Mouse (Mus musculus) liver, embryonic 11.5 days (tissue): Measurements from ENCODE around the gene Rtn4. TPM values are rescaled to one million over a fixed set of nuclear protein-coding genes. Genes with fewer than 3 reads are reported as not detected.

Source experiments
- ATAC-seq: fragments of 200-750 bp; cut with Nextera tagmentation; replicated peaks from 2 replicates; pipeline ENCODE4 v1.8.0; 2017; ENCODE audit warnings: moderate number of reproducible peaks, mild to moderate bottlenecking, moderate TSS enrichment, moderate library complexity; ENCODE audit not compliant: low FRiP score
- DNase-seq: peaks from one replicate; pipeline ENCODE4 v3.0.0-alpha.2; 2017; ENCODE audit warnings: low spot score
- H3K27ac ChIP-seq: fragments of 300-500 bp; sonication (generic); 2 replicates; pipeline ENCODE4 v1.5.1; 2014; ENCODE audit warnings: mild to moderate bottlenecking, low read depth, low read length, control low read depth
- H3K27me3 ChIP-seq: fragments of 300-500 bp; sonication (generic); replicated peaks from 2 replicates; pipeline ENCODE4 v1.6.1; 2014; ENCODE audit warnings: low read length, mixed read lengths; ENCODE audit not compliant: control insufficient read depth, insufficient read depth
- H3K36me3 ChIP-seq: fragments of 300-500 bp; sonication (generic); 2 replicates; pipeline ENCODE4 v1.6.1; 2014; ENCODE audit warnings: mild to moderate bottlenecking, low read length, moderate library complexity, mixed read lengths; ENCODE audit not compliant: control insufficient read depth, insufficient read depth
- H3K4me1 ChIP-seq: fragments of 300-500 bp; sonication (generic); replicated peaks from 2 replicates; pipeline ENCODE4 v1.6.1; 2014; ENCODE audit warnings: low read length, mixed read lengths; ENCODE audit not compliant: control insufficient read depth, insufficient read depth
- H3K4me2 ChIP-seq: fragments of 300-500 bp; sonication (generic); 2 replicates; pipeline ENCODE4 v1.6.1; 2014; ENCODE audit warnings: mild to moderate bottlenecking, control low read depth, moderate library complexity
- H3K4me3 ChIP-seq: fragments of 300-500 bp; sonication (generic); 2 replicates; pipeline ENCODE4 v1.5.1; 2014; ENCODE audit warnings: low read depth, low read length, control low read depth
- H3K9ac ChIP-seq: fragments of 300-500 bp; sonication (generic); 2 replicates; pipeline ENCODE4 v1.6.1; 2014; ENCODE audit warnings: low read depth, low read length, control low read depth
- H3K9me3 ChIP-seq: fragments of 300-500 bp; sonication (generic); 2 replicates; pipeline ENCODE4 v1.6.1; 2016; ENCODE audit warnings: low read length, inconsistent platforms, mixed read lengths; ENCODE audit not compliant: control insufficient read depth
- WGBS: fragments of 180-500 bp; shearing (Covaris S2); extraction: QIAGEN DNeasy Blood & Tissue Kit; methylation state at CpG from one replicate; pipeline ENCODE4 v1.1.7; 2014; 5-methylcytosine and 5-hydroxymethylcytosine counted together
- polyA plus RNA-seq: library from polyadenylated mRNA; unstranded; fragments of >200 nt; fragmentation: Nextera tagmentation; extraction: Ambion mirVana; gene quantifications from 2 replicates; pipeline ENCODE4 v1.2.1, GENCODE M21; 2014

Gene Rtn4
- polyA plus RNA-seq, 1 experiment from 2014 or later: 23.4 TPM

GRCm38 (mm10) chr11:29774760-29775159 is 82.0 kb downstream of the Rtn4 start:
- H3K27me3 ChIP-seq: no peaks in the 10 kb centered on the region
- H3K36me3 ChIP-seq: no peaks in the 10 kb centered on the region
- DNase-seq (no peak), ATAC-seq (no peak)
- 0 out of 2 replicates have a peak, but pooled peaks cover 3% of the 10 kb centered on the region for H3K4me1 ChIP-seq
- WGBS: 45% methylated on average over 2 of the region's 2 CpGs
- H3K4me3 ChIP-seq: no peak overlapping the region
- no peak overlapping the region for H3K4me2 ChIP-seq
- H3K9ac ChIP-seq: no peak overlapping the region
- H3K9me3 ChIP-seq: no peaks in the 10 kb centered on the region
- H3K27ac ChIP-seq: no peak overlapping the region; the same call in 1 of the 2 replicates

- no peaks in the 10 kb centered on the region for H3K36me3 ChIP-seq
- H3K9ac ChIP-seq: no peak overlapping the region
- DNase-seq (no peak), ATAC-seq (no peak)
- no peak overlapping the region for H3K27ac ChIP-seq
- H3K9me3 ChIP-seq: no peaks in the 10 kb centered on the region
- 0 out of 2 replicates have a peak, but pooled peaks cover 3% of the 10 kb centered on the region for H3K4me1 ChIP-seq
- H3K27me3 ChIP-seq: no peaks in the 10 kb centered on the region
- H3K4me3 ChIP-seq: no peak overlapping the region
- H3K4me2 ChIP-seq: no peak overlapping the region
Observed at GRCm38 (mm10) chr11:29777964-29778363, 85.2 kb downstream of the Rtn4 start.

GRCm38 (mm10) chr11:29778936-29779335 is 86.2 kb downstream of the Rtn4 start:
- no peak overlapping the region for H3K27ac ChIP-seq
- ATAC-seq (no peak), DNase-seq (no peak)
- no peaks in the 10 kb centered on the region for H3K9me3 ChIP-seq
- 67% methylated on average over 3 of the region's 3 CpGs for WGBS
- no peak overlapping the region for H3K9ac ChIP-seq
- H3K4me3 ChIP-seq: no peak overlapping the region
- H3K36me3 ChIP-seq: no peaks in the 10 kb centered on the region
- H3K27me3 ChIP-seq: no peaks in the 10 kb centered on the region
- no peak overlapping the region for H3K4me2 ChIP-seq
- H3K4me1 ChIP-seq: 0 out of 2 replicates have a peak, but pooled peaks cover 3% of the 10 kb centered on the region

GRCm38 (mm10) chr11:29779409-29780026 is 86.8 kb downstream of the Rtn4 start:
- Histone ChIP-seq H3K27me3 (no peaks in the 10 kb centered on the region), H3K4me2 (no peak overlapping the region), H3K4me1 (0 out of 2 replicates have a peak, but pooled peaks cover 3% of the 10 kb centered on the region), H3K9ac (no peak overlapping the region), H3K36me3 (no peaks in the 10 kb centered on the region), H3K9me3 (no peaks in the 10 kb centered on the region), H3K4me3 (no peak overlapping the region), H3K27ac (no peak overlapping the region)
- 58% methylated on average over 2 of the region's 2 CpGs for WGBS
- DNase-seq (no peak), ATAC-seq (no peak)

GRCm38 (mm10) chr11:29786583-29787219 is 94.0 kb downstream of the Rtn4 start:
- H3K27me3 ChIP-seq: no peaks in the 10 kb centered on the region
- H3K4me3 ChIP-seq: no peak overlapping the region
- H3K9ac ChIP-seq: no peak overlapping the region
- ATAC-seq: peak; percentile 61
- H3K4me1 ChIP-seq: peaks cover 5% of the 10 kb centered on the region
- H3K4me2 ChIP-seq: no peak overlapping the region
- WGBS: 59% methylated on average over 6 of the region's 6 CpGs
- no peaks in the 10 kb centered on the region for H3K36me3 ChIP-seq
- no peak overlapping the region for H3K27ac ChIP-seq
- DNase-seq: no peak
- no peaks in the 10 kb centered on the region for H3K9me3 ChIP-seq

DNA sequence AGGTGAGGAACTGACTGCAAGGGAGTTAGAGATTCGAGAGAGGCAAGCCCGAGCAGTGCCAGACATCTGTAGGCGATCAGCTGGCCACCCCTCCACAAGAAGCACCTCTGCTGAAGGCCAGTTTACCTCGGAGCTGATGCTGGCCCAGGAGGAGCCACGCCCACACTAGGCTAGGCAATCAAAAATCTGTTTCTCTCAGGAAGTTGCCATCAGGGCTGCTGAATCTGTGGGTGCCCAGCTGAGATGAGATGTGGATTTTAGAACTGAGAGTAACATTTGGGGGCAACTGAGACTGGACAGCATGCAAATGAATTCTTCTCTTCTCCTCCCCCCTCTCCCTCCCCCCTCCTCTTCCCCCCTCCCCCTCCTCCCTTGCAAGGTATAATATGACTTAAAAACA is 94.7 kb downstream of the Rtn4 start:
- 16% methylated on average over 5 of the region's 5 CpGs for WGBS
- H3K36me3 ChIP-seq: no peaks in the 10 kb centered on the region
- no peaks in the 10 kb centered on the region for H3K9me3 ChIP-seq
- H3K27ac ChIP-seq: no peak overlapping the region
- H3K4me1 ChIP-seq: peaks cover 5% of the 10 kb centered on the region
- no peak overlapping the region for H3K4me3 ChIP-seq
- no peak overlapping the region for H3K4me2 ChIP-seq
- no peak overlapping the region for H3K9ac ChIP-seq
- ATAC-seq (no peak), DNase-seq (no peak)
- no peaks in the 10 kb centered on the region for H3K27me3 ChIP-seq

- Histone ChIP-seq H3K9ac (no peak overlapping the region), H3K27me3 (no peaks in the 10 kb centered on the region), H3K9me3 (no peaks in the 10 kb centered on the region), H3K36me3 (no peaks in the 10 kb centered on the region), H3K4me3 (no peak overlapping the region), H3K4me1 (peaks cover 5% of the 10 kb centered on the region), H3K4me2 (no peak overlapping the region), H3K27ac (no peak overlapping the region)
- ATAC-seq: no peak
- 41% methylated on average over 1 of the region's 1 CpGs for WGBS
- DNase-seq: no peak
Observed at GRCm38 (mm10) chr11:29788499-29788898, 95.8 kb downstream of the Rtn4 start.

GRCm38 (mm10) chr11:29788921-29789638 is 96.3 kb downstream of the Rtn4 start:
- DNase-seq: no peak
- 73% methylated on average over 6 of the region's 6 CpGs for WGBS
- no peaks in the 10 kb centered on the region for H3K9me3 ChIP-seq
- H3K9ac ChIP-seq: no peak overlapping the region
- no peak overlapping the region for H3K27ac ChIP-seq
- no peaks in the 10 kb centered on the region for H3K27me3 ChIP-seq
- H3K4me2 ChIP-seq: no peak overlapping the region
- no peak overlapping the region for H3K4me3 ChIP-seq
- peaks cover 5% of the 10 kb centered on the region for H3K4me1 ChIP-seq
- no peaks in the 10 kb centered on the region for H3K36me3 ChIP-seq
- no peak for ATAC-seq
